Mouse (Mus musculus) stomach, postnatal 0 days (tissue): ENCODE data around the gene Efcab6.

Experiments
- CTCF ChIP-seq: IDR thresholded peaks from 2 replicates; pipeline ENCODE4 v1.5.1; 2016; ENCODE audit warnings: antibody characterized with exemption, low read depth, mild to moderate bottlenecking, moderate library complexity
- EP300 ChIP-seq: optimal IDR thresholded peaks from 2 replicates; pipeline ENCODE3; 2016; ENCODE audit warnings: antibody characterized with exemption

DNA sequence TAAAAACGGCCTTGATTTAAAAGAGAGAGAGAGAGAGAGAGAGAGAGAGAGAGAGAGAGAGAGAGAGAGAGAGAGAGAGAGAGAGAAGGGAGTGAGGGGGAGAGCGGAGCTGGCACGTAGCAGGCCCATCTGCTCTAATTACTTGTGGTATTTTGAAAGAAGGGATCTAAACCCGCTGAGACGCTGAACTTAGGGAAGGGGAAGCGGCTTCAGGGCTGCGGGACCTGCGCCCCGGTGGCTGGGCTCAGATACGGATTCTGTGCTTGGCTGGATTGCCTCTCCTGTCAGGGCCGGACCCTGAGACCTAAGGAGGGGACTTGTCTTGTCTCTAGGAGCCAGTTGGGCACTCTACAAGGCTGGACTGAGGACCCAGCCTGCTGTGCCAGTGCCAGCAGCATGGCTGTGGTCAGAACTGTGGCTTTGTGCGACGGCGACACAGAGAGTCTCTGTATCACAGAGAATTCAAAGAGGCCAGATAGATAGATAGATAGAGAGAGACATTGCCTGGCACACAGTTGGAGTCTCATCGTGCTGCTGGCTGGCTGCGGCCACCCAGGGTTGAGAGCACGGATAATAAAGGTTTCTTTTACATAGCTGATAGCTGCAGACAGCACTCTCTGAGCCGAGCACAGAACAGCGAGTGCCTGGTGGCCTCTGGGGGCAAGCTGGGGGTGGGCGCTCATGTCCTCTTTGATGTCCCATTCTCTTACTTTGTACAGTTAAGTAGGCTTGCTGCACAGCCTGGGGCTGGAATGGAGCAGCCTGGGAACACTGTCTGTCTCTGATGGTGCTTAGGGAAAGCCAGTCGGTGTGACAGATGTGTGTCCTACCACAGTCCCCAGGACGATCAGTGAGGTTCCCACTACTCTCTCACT lies 222.0 kb downstream of the Efcab6 start:
- TF ChIP-seq CTCF = no peak
- TF ChIP-seq EP300 = no peak
